Mouse (Mus musculus) heart, postnatal 25 days (tissue): Measurements from ENCODE around the gene Gm49393. TPM values are rescaled to one million over a fixed set of nuclear protein-coding genes. Genes with fewer than 3 reads are reported as not detected.
"Not testable (repeated sequence)": the region's sequence is repeated elsewhere in the genome, so short reads cannot be mapped to it uniquely, and the experiment has no call there.

Experiments used
- DNase-seq: peaks from one replicate; pipeline ENCODE4 v3.0.0; 2022; ENCODE audit warnings: low spot score
- intact Hi-C: fragments of 180-260 bp; cut with DNase I; formaldehyde crosslinking; loops from one replicate; pipeline ENCODE4 v1.15.1; 2025
- total RNA-seq, 2 experiments: library from RNA; stranded (reverse); gene quantifications; 2 replicates each; pipeline ENCODE4 v1.2.3; 2021

The Gm49393 gene
- not detected for total RNA-seq

- not testable (repeated sequence) for DNase-seq
- intact Hi-C loops = loop anchor here (5.0 kb wide), 1 partner anchor 88 kb away; no protein-coding TSS in a partner anchor
Measured at GRCm38 (mm10) chr13:60935490-60935889, at the start of gene Gm49393. Gm49393 (minus strand) TSS chr13:60935590.

DNA sequence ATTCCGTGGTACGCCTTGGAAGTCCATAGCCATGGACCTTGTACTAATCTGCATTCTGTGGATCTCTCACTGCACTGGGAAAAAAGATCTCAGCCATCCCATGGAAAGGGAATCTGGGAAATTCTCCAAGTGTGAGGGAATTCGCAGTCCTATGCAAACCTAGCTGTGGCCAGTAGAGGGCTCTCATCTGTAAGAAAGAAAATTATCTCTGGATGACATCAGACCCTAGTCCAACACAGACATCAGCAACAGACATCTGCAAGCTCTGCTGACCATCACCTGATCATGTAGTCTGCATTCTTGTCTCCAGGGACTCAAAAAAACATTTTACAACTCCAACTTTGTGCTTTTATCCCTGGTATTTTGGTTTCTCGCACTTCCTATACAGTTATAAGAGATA is 36.9 kb upstream of the Gm49393 start:
- DNase-seq, intact Hi-C loops: not testable (repeated sequence)

GRCm38 (mm10) chr13:60963985-60964384 is 28.6 kb upstream of the Gm49393 start:
- intact Hi-C loops = loop anchor here (2.0 to 5.0 kb wide), 2 partner anchors 27 to 67 kb away; partner anchors contain the start of genes Ctla2a, Ctla2b, Gm49391 and Gm49392
- not testable (repeated sequence) for DNase-seq

DNA sequence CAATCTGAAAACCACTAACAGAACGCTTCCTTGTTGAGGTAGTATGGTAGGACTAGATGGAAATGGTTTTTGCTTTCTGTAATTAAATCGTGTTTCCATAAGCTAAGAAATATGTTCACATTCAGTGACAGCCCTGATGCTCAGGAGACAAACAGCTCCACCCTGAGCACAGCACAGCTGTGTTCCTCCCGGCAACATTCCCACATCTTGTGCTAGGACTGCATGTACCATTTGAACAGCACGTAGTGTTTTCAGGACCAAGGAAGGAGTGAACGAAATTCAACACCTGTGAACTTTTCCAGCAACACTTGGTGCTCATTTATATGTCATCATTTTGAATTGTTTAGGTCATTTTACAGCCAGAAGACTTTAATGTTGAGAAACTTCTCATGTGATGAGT is 26.3 kb upstream of the Gm49393 start:
- DNase-seq = no peak
- intact Hi-C loops = loop anchor here (2.0 to 5.0 kb wide), 2 partner anchors 25 to 64 kb away; partner anchors contain the start of genes Ctla2a, Ctla2b, Gm49391 and Gm49392

- DNase-seq = not testable (repeated sequence)
Measured at GRCm38 (mm10) chr13:60941884-60942283, 6.5 kb upstream of the Gm49393 start, which contains the start of gene Tpbpa. Tpbpa (minus strand) TSS chr13:60941984.

GRCm38 (mm10) chr13:60936500-60936901 is 1.1 kb upstream of the Gm49393 start, which contains the start of the genes Gm49391 and Ctla2a:
Gm49391 (minus strand) TSS chr13:60936571.
Ctla2a (minus strand) TSS chr13:60936625.
- intact Hi-C loops = loop anchor here (1.0 to 5.0 kb wide), 3 partner anchors 26 to 89 kb away; no protein-coding TSS in a partner anchor
- DNase-seq = peak; percentile 74

More at GRCm38 (mm10) chr13:60941884-60942283, 6.5 kb upstream of the Gm49393 start, which contains the start of gene Tpbpa:
- intact Hi-C loops = not testable (repeated sequence)

DNA sequence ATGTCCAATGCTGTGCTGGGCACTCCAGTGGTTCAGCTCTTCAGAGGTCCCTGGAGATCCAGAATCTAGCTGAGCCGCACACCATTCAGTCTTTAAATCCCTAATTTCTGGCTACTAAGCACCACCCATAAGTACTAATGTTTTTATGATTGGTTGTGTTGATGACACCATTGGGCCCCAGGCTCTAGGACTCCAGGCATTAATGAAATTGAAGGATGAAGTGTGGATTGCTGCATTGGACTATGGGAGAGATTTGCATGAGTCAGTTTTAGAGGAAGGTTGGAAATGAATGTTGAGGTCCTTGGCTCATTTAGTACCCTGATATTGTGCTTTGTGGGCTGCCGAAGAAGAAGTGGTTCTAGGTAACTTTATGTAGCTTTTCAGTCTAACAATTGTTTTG is 30.6 kb downstream of the Gm49393 start, which contains the start of gene Tpbpb:
Gene Tpbpb, minus strand, starts transcription at position 101 of the 400 bp plus-strand sequence.
- DNase-seq, intact Hi-C loops: not testable (repeated sequence)

GRCm38 (mm10) chr13:60897328-60897727 is 38.1 kb downstream of the Gm49393 start, which contains the start of gene Ctla2b:
Ctla2b (minus strand) TSS chr13:60897447.
- DNase-seq = peak; percentile 80
- intact Hi-C loops = loop anchor here (5.0 kb wide), 3 partner anchors 50 to 70 kb away; no protein-coding TSS in a partner anchor

DNA sequence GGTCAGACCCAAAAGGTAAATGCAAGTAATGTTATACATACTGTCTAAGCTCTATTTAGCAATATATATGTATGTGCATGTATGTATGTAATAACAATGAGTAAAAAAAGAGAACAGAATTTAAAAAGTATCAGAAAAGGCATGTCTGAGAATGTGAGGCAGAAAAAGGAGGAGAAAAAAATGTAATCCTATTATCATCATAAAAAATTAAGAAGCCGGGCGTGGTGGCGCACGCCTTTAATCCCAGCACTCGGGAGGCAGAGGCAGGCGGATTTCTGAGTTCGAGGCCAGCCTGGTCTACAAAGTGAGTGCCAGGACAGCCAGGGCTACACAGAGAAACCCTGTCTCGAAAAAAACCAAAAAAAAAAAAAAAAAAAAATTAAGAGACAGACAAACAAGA is 38.6 kb downstream of the Gm49393 start, which contains the start of gene Gm49392:
Gene Gm49392, minus strand, starts transcription at position 101 of the 400 bp plus-strand sequence.
- intact Hi-C loops = loop anchor here (5.0 kb wide), 3 partner anchors 49 to 69 kb away; no protein-coding TSS in a partner anchor
- DNase-seq = not testable (repeated sequence)

- DNase-seq = no peak
- intact Hi-C loops = loop anchor here (5.0 kb wide), 3 partner anchors 48 to 68 kb away; no protein-coding TSS in a partner anchor
Measured at GRCm38 (mm10) chr13:60895406-60896160, 39.8 kb downstream of the Gm49393 start.

- no peak for DNase-seq
- intact Hi-C loops = no loop called here
Measured at GRCm38 (mm10) chr13:60892301-60892700, 43.1 kb downstream of the Gm49393 start.

DNA sequence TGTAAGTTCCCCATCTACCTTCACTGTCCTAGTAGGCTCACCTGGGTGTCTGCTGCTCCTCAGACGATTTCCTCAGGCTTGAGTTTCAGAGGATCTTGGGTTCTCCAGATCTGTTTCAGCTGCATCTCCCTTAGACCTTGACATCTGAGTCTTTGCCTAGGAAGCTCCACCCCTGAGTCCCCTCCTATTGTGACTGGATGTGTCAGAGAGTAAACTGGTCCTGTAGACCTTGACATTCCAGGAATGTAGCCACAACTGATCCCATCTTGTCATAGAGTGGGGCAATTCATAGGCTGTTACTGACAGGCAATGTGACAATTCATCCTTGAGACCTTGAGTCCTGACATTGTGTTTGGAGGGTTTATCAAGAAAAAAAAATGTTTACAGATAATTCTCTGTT is 71.1 kb downstream of the Gm49393 start, which contains the start of gene 4930486L24Rik:
Gene 4930486L24Rik, minus strand, starts transcription at position 195 of the 400 bp plus-strand sequence.
- intact Hi-C loops = no loop called here
- no peak for DNase-seq

DNA sequence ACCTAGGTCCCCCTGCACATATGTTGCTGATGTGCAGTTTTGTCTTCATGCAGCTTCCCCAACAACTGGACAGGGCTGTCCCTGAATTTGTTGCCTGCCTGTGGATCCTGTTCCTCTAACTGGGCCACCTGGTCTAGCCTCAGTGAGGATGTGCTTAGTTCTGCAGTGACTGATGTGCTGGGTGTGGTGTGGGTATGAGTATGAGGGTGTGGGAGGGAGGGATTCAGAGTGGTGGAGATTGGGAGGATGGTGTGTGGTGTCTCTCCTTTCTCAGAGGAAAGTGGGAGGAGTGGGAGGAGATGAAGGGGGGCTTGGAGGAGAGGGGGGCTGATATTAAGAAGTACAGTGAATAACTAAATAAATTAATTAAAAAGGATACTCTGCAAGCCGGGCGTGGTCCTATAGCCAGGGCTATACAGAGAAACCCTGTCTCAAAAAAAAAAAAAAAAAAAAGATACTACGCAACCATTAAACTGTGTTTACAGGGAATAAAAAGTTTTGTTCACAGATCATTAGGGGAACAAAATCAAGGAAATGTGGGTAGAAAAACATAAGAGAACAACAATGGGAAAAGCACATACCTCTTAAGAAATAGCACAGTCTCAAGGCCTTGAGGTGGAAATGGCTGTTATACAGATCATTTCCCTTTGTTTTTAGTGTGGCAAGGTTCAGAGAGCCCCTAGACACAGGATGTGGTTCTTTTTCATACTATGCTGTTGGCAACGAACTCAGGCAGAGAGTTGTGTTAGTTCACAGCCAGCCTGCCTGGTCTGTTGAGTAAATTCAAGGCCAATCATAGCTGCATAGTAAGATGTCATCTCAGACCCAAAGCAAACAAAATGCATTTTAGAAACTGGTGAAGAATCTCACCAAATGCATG is 86.9 kb downstream of the Gm49393 start:
- DNase-seq = no peak
- intact Hi-C loops = loop anchor here (5.0 kb wide), 3 partner anchors 49 to 109 kb away; partner anchors contain the start of genes Ctla2a, Ctla2b, Gm49391 and Gm49392

GRCm38 (mm10) chr13:60843153-60843552 is 92.2 kb downstream of the Gm49393 start:
- no peak for DNase-seq
- intact Hi-C loops = no loop called here

- DNase-seq = no peak
- intact Hi-C loops = no loop called here
Measured at GRCm38 (mm10) chr13:60842703-60843102, 92.7 kb downstream of the Gm49393 start.

DNA sequence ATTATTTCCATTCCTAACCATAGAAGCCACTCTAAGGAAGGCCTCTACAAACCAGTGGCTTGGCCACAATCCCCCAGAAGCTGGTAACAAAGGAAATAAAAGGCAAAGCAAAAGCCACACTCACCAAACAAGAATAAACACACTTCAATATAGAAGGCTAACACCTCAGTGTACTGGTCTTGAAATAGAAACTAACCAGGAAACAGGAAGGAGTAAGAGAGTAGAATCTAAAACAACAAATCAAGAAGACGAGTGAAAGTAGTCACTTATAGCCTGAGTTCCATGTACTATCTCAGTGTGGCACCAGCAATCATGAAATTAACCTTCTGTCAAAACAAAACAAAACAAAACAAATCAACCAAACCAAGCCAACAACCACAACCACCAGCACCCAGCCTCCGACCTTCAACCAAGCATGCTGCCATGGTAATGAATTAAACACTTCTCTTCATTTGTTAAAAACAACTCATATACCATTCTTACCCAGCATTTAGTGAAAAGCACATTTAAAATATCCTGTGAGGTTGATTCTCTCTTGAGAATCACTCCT is 96.0 kb downstream of the Gm49393 start:
- no peak for DNase-seq
- intact Hi-C loops = no loop called here

GRCm38 (mm10) chr13:60826052-60826451 is 109.3 kb downstream of the Gm49393 start:
- peak; percentile 25 for DNase-seq
- intact Hi-C loops = loop anchor here (5.0 kb wide), 1 partner anchor 71 kb away; the partner anchor contains the start of genes Ctla2b and Gm49392

DNA sequence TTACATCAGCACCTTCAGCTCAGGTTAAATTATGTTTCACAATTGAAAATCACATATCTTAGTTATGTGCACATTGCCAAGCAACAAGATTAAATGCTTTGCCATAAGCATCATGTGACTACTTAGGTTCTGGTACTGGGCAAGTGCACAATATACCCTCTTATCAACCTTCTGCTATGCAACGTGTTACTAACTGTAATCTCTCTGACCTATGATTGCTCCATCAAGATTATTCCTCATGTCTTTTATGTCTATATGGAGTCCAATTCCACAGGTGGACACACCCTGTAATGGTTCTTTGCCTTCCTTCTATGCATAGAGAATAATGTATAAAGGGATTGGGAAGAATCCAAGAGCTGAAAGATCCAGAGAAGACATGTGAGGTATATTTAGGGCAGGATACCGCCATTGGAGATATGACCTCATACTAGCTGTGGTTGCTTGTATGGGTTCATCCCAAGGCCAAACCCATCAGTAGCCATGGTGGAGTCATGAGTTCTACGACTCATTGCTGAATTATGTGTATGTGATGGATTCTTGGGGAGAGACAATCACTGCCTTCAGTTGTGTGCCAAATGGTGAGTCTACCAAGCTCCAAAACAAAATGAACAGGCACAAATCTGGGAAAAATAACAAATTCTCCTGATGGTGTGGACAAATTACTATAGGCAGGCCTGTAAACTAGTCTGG is 114.8 kb downstream of the Gm49393 start:
- no peak for DNase-seq
- intact Hi-C loops = no loop called here
